Mouse (Mus musculus): ENCODE measurements at regions not wholly inside any gene's neighbourhood (a gene's known extent, or its start where the extent isn't known, plus 50 kb on each side); places are given as distances from the start of the nearest gene placed in this dataset.

GRCm38 (mm10) chr3:63638572-63638971 is 154.9 kb upstream of the Gm34302 start:
- ATAC-seq (replicated peaks; ENCODE audit: low FRiP score, low TSS enrichment, poor library complexity, severe bottlenecking), result no peak

- ATAC-seq (replicated peaks; ENCODE audit: low FRiP score, low TSS enrichment, poor library complexity, severe bottlenecking), result no peak
Measured at GRCm38 (mm10) chr3:63637913-63638312, 154.2 kb upstream of the Gm34302 start.

- no peak for ATAC-seq (replicated peaks; ENCODE audit: low FRiP score, low TSS enrichment, poor library complexity, severe bottlenecking)
Measured at GRCm38 (mm10) chr3:63627724-63628123, 144.0 kb upstream of the Gm34302 start.

- ATAC-seq (replicated peaks; ENCODE audit: low FRiP score, low TSS enrichment, poor library complexity, severe bottlenecking), result no peak
Measured at GRCm38 (mm10) chr3:63616127-63616526, 132.4 kb upstream of the Gm34302 start.

DNA sequence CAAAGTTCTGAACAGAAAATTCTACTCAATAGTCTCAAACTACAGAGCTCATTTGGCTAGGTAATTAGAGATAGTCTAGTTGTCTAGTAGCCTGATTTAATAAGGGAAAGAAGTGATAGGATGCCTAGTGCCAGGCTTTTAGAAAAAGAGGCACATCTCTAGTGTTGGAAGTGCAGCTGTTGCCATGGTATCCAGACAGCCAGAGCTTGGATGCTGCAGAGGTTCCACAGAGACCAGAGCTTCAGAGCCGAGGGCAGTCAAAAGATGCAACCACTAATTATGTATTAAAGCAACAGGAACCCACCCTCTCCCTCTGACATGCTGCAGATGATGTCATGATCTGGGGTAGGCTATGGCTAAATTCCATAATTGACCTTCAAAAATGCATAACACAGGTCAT is 130.0 kb upstream of the Gm34302 start:
- no peak for ATAC-seq (replicated peaks; ENCODE audit: low FRiP score, low TSS enrichment, poor library complexity, severe bottlenecking)

DNA sequence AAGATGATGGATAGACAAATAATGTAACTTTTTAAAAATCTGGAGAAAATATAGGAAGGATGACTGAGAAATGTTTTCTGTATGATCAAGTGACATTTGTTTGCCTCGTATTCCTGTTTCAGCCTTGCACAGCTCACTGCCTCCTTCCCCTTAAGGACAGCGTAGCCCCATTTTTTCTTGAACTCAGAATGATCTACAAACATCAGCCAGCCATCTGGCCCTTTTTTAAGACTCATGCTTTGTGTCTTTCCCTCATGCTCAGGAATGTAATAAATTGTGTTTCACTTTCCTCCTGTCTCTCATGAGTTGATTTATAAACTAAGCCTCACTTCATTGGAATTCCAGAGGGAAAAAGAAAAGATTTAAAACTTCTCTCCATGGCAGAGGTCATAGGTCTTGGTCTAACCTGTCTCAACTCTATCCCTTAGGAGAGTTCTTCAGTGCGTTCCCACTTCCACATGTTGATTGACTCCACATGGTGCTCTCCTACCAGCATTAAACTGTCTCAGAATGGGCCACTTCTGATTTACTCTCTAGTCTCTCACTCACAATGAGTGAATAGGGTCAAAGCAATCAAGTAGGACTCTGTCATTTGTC is 129.2 kb upstream of the Gm34302 start:
- ATAC-seq (replicated peaks; ENCODE audit: low FRiP score, low TSS enrichment, poor library complexity, severe bottlenecking), result no peak

GRCm38 (mm10) chr3:63610113-63610919 is 126.6 kb upstream of the Gm34302 start:
- no peak for ATAC-seq (replicated peaks; ENCODE audit: low FRiP score, low TSS enrichment, poor library complexity, severe bottlenecking)

- ATAC-seq (replicated peaks; ENCODE audit: low FRiP score, low TSS enrichment, poor library complexity, severe bottlenecking), result no peak
Measured at GRCm38 (mm10) chr3:63609454-63610112, 125.9 kb upstream of the Gm34302 start.

- no peak for ATAC-seq (replicated peaks; ENCODE audit: low FRiP score, low TSS enrichment, poor library complexity, severe bottlenecking)
Measured at GRCm38 (mm10) chr3:63582717-63583696, 99.3 kb upstream of the Gm34302 start.

- ATAC-seq (replicated peaks; ENCODE audit: low FRiP score, low TSS enrichment, poor library complexity, severe bottlenecking), result no peak
Measured at GRCm38 (mm10) chr3:63582180-63582579, 98.5 kb upstream of the Gm34302 start.

DNA sequence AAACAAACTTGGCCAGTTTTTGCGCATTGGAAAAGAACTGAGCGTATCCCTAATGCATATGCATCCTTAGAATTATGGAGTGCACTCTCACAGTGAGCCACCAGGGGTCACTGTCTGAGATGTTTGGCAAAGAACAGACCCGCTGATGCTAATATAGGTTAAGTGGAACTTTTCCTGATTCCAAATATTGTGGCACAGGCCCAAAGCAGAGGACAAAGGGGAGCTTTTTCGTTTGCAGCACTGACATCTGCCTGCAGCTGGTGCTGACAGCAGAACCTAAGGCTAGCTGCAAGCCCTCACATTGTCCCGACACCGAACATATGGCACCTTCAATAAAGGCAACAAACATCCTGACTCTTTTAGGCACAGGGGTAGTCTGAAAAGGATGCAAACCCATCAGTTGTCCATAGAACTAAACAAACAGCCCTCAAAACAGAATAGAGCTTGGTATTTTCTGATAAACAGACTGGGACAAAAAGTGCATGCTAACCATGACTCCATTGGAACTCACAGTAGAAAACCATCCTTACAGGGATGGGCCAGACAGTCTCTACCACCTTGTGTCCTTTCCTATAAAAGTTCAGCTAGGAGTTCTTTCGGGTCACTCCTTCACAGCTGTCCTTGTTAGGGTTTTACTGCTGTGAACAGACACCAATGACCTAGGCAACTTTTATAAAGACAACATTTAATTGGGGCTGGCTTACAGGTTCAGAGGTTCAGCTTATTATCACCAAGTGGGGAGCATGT is 87.1 kb upstream of the Gm34302 start:
- ATAC-seq (replicated peaks; ENCODE audit: low FRiP score, low TSS enrichment, poor library complexity, severe bottlenecking), result peak; percentile 80

GRCm38 (mm10) chr3:63570082-63570481 is 86.4 kb upstream of the Gm34302 start:
- ATAC-seq (replicated peaks; ENCODE audit: low FRiP score, low TSS enrichment, poor library complexity, severe bottlenecking), result no peak

DNA sequence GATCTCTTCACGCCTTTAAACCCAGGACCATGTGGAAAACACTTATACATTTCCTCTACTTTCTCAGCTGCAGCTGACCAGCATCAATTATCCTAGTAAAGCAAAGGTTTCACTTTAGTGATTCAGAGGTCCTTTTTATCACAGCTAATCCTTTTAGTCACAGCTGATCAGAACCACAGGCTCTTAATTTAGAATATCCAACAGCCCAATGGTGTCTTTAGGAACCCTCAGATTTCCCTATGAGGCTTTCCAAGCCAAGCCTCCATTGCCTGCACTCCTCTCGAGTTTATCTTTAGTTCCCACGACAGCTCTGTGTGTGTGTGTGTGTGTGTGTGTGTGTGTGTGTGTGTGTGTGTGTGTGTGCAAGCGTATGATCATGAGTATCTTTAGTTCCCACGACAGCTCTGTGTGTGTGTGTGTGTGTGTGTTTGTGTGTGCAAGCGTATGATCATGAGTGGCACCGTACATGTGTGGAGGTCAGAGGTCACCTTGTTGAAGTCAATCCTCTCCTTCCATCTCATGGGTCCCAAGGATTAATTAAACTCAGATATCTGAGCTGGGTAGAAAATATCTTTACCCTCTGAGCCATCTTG is 85.4 kb upstream of the Gm34302 start:
- ATAC-seq (replicated peaks; ENCODE audit: low FRiP score, low TSS enrichment, poor library complexity, severe bottlenecking), result no peak

DNA sequence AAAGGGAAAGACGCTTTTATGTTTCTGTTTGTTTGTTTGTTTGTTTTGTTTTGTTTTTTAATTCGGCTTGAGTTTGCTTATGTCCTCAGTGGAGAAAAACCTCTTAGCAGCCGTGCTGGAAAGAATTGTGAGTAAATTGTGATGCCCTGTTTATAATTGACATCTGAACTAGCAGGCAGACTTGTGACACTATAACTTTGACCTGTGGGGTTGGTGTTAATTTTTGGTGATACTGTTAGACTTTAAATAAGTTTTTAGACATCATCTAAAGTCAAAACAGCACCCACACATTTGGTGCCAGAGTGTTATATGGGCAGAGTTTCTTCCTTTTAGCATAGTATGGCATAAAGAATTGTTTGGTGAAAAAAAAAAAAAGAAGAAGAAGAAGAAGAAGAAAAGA is 84.0 kb upstream of the Gm34302 start:
- no peak for ATAC-seq (replicated peaks; ENCODE audit: low FRiP score, low TSS enrichment, poor library complexity, severe bottlenecking)

DNA sequence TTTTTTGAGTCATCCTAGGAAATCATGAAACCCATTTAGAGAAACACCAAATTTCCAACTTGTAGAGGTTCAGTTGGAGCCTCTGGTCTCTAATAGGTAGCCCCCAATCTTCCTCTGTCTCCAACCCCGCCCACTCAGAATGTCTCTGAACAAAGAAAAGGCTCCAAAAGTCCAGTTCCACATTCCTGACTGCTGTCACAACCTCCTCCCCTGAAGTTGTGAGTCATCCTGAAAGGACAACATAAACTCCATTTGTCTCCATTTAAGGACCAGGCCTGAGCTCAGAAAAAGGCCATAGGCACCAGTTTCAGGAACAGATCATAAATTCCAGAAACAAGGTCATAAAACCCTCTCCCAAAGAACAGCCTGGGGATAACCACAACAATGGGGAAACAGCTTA is 79.4 kb upstream of the Gm34302 start:
- ATAC-seq (replicated peaks; ENCODE audit: low FRiP score, low TSS enrichment, poor library complexity, severe bottlenecking), result no peak

- no peak for ATAC-seq (replicated peaks; ENCODE audit: low FRiP score, low TSS enrichment, poor library complexity, severe bottlenecking)
Measured at GRCm38 (mm10) chr3:63562532-63562931, 78.9 kb upstream of the Gm34302 start.

GRCm38 (mm10) chr3:63560745-63561151 is 77.1 kb upstream of the Gm34302 start:
- no peak for ATAC-seq (replicated peaks; ENCODE audit: low FRiP score, low TSS enrichment, poor library complexity, severe bottlenecking)

GRCm38 (mm10) chr3:63556741-63557140 is 73.1 kb upstream of the Gm34302 start:
- ATAC-seq (replicated peaks; ENCODE audit: low FRiP score, low TSS enrichment, poor library complexity, severe bottlenecking), result no peak

Measured in megakaryocyte-erythroid progenitor cell, adult 5-6 weeks (primary cell).